Mouse (Mus musculus) ES-E14 (cell line): ENCODE measurements around the gene Mettl3. TPM values are rescaled to one million over a fixed set of nuclear protein-coding genes. Genes with fewer than 3 reads are reported as not detected.
"Not testable (repeated sequence)": the region's sequence is repeated elsewhere in the genome, so short reads cannot be mapped to it uniquely, and the experiment has no call there.

Experiments
- DNase-seq: peaks from one replicate; pipeline ENCODE4 v3.0.0-alpha.2; 2013; ENCODE audit warnings: low read depth, low spot score
- H3K27ac ChIP-seq: 2 replicates; pipeline ENCODE4 v1.5.1; 2012; ENCODE audit warnings: low read depth, mild to moderate bottlenecking, low read length, moderate library complexity, mixed read lengths; ENCODE audit not compliant: poor library complexity, insufficient read depth, severe bottlenecking
- H3K36me3 ChIP-seq: 2 replicates; pipeline ENCODE4 v1.6.1; 2012; ENCODE audit warnings: mild to moderate bottlenecking, low read length, moderate library complexity, mixed read lengths; ENCODE audit not compliant: control insufficient read depth, poor library complexity, insufficient read depth, severe bottlenecking
- H3K4me1 ChIP-seq, 2 experiments: fragments of 150-350 bp in 1 of 2; sonication (generic) in 1 of 2; 2 replicates each; pipeline ENCODE4 v1.6.1; 2012; ENCODE audit warnings: low read length in 2 of 2, mild to moderate bottlenecking in 1 of 2, mixed read lengths in 1 of 2; ENCODE audit not compliant: control insufficient read depth in 2 of 2, insufficient read depth in 2 of 2, poor library complexity in 1 of 2
- H3K4me3 ChIP-seq, 2 experiments: fragments of 150-350 bp in 1 of 2; sonication (generic) in 1 of 2; 2 replicates each; pipeline ENCODE4 v1.5.1; 2012; ENCODE audit warnings: low read length in 2 of 2, low read depth in 1 of 2, mild to moderate bottlenecking in 1 of 2, mixed read lengths in 1 of 2; ENCODE audit not compliant: insufficient read depth in 1 of 2, poor library complexity in 1 of 2, severe bottlenecking in 1 of 2
- H3K9ac ChIP-seq: 2 replicates; pipeline ENCODE4 v1.6.1; 2012; ENCODE audit warnings: low read depth, mild to moderate bottlenecking, low read length, mixed read lengths; ENCODE audit not compliant: poor library complexity, insufficient read depth, severe bottlenecking
- H3K9me3 ChIP-seq: fragments of 150-350 bp; sonication (generic); 2 replicates; pipeline ENCODE4 v1.6.1; 2012; ENCODE audit warnings: low read depth, mild to moderate bottlenecking, low read length; ENCODE audit not compliant: control insufficient read depth, insufficient read depth
- CHD2 ChIP-seq: IDR thresholded peaks from 2 replicates; pipeline ENCODE4 v1.6.1; 2014; ENCODE audit warnings: mild to moderate bottlenecking, low read depth, low read length, inconsistent platforms
- HCFC1 ChIP-seq: IDR thresholded peaks from 2 replicates; pipeline ENCODE4 v1.6.1; 2012; ENCODE audit warnings: low read length, inconsistent platforms, borderline replicate concordance; ENCODE audit not compliant: insufficient read depth
- MAFK ChIP-seq: IDR thresholded peaks from 2 replicates; pipeline ENCODE4 v1.6.1; 2014; ENCODE audit warnings: mild to moderate bottlenecking, low read depth, low read length, inconsistent platforms; ENCODE audit not compliant: insufficient read depth
- ZC3H11A ChIP-seq: IDR thresholded peaks from 2 replicates; pipeline ENCODE4 v1.6.1; 2012; ENCODE audit warnings: low read depth, mild to moderate bottlenecking, inconsistent platforms, low read length, borderline replicate concordance
- ZNF384 ChIP-seq: IDR thresholded peaks from 2 replicates; pipeline ENCODE4 v1.6.1; 2012; ENCODE audit warnings: low read depth, low read length, inconsistent platforms
- in situ Hi-C, 2 experiments: fragments of 600-800 bp; cut with MboI; formaldehyde crosslinking; loops; one replicate each; pipeline ENCODE4 v1.15.1; 2025; ENCODE audit warnings: low sequenced_read_pairs in 2 of 2, inconsistent platforms in 1 of 2; ENCODE audit not compliant: unreplicated experiment in 2 of 2
- total RNA-seq: library from RNA; depleted of rRNA; stranded (reverse); fragments of 300-350 nt; gene quantifications from 2 replicates; pipeline ENCODE4 v1.2.3, GENCODE M21; 2012

The Mettl3 gene
- total RNA-seq, 1 experiment, result 22.0 TPM

GRCm38 (mm10) chr14:52314808-52315150, 9.9 kb upstream of the Mettl3 start:
- in situ Hi-C loops, result no loop called here
- Histone ChIP-seq H3K9ac (no peak overlapping the region), H3K27ac (no peak overlapping the region), H3K4me3 (peak overlapping the region; percentile 41 to 73; a peak in 2 of 4 replicates), H3K4me1 (peaks cover 2 to 21% of the 10 kb centered on the region in 2 experiments; a peak in 3 of 4 replicates), H3K9me3 (no peaks in the 10 kb centered on the region), H3K36me3 (peaks cover 16% of the 10 kb centered on the region; the same call in 1 of the 2 replicates)
- no peak for DNase-seq
- no peak for TF ChIP-seq ZNF384
- no peak for TF ChIP-seq HCFC1

GRCm38 (mm10) chr14:52313931-52314807, 9.2 kb upstream of the Mettl3 start:
- in situ Hi-C loops, result no loop called here
- Histone ChIP-seq H3K27ac (no peak overlapping the region), H3K9me3 (no peaks in the 10 kb centered on the region), H3K36me3 (peaks cover 16% of the 10 kb centered on the region; the same call in 1 of the 2 replicates), H3K4me1 (peaks cover 2 to 21% of the 10 kb centered on the region in 2 experiments; a peak in 3 of 4 replicates), H3K4me3 (peak overlapping the region; percentile 41 to 73), H3K9ac (0 out of 2 replicates have a peak overlapping the region, but pooled peaks have one; percentile 4)
- TF ChIP-seq ZC3H11A (no peak), MAFK (no peak), HCFC1 (no peak), ZNF384 (no peak), CHD2 (no peak)
- no peak for DNase-seq

- Histone ChIP-seq H3K4me1 (peaks cover 2 to 21% of the 10 kb centered on the region in 2 experiments; a peak in 3 of 4 replicates), H3K9ac (no peak overlapping the region), H3K9me3 (no peaks in the 10 kb centered on the region), H3K36me3 (peaks cover 16% of the 10 kb centered on the region; the same call in 1 of the 2 replicates), H3K27ac (no peak overlapping the region), H3K4me3 (no peak overlapping the region)
- in situ Hi-C loops, result no loop called here
- TF ChIP-seq MAFK (no peak), ZNF384 (no peak), ZC3H11A (no peak), HCFC1 (no peak), CHD2 (no peak)
- no peak for DNase-seq
These were observed 6.0 kb upstream of the Mettl3 start for GRCm38 (mm10) chr14:52310906-52311305.

- H3K9me3 ChIP-seq, in situ Hi-C loops, H3K27ac ChIP-seq, H3K9ac ChIP-seq, H3K4me3 ChIP-seq, DNase-seq: not testable (repeated sequence)
- TF ChIP-seq ZNF384, result 0 out of 2 replicates have a peak, but pooled peaks have one; percentile 28
- Histone ChIP-seq H3K36me3 (peaks cover 16% of the 10 kb centered on the region; the same call in 1 of the 2 replicates), H3K4me1 (peaks cover under 1 to 21% of the 10 kb centered on the region in 2 experiments; a peak in 3 of 4 replicates)
These were observed 5.4 kb upstream of the Mettl3 start for GRCm38 (mm10) chr14:52310343-52310742.
